Mouse (Mus musculus) adrenal gland, postnatal 14 days (tissue): ENCODE data around the gene Ddn. TPM values are rescaled to one million over a fixed set of nuclear protein-coding genes. Genes with fewer than 3 reads are reported as not detected.

Experiments used
- DNase-seq: peaks from one replicate; pipeline ENCODE4 v3.0.0; 2021; ENCODE audit warnings: mixed read lengths
- total RNA-seq: library from RNA; stranded (reverse); gene quantifications from 2 replicates; pipeline ENCODE4 v1.2.3, GENCODE M21; 2021

Gene Ddn
- total RNA-seq, 1 experiment from 2014 or later = not detected

- DNase-seq = peak; percentile 47
Measured at GRCm38 (mm10) chr15:98772511-98773211, 36.6 kb downstream of the Ddn start.

GRCm38 (mm10) chr15:98771813-98772425 is 37.4 kb downstream of the Ddn start:
- no peak for DNase-seq

- DNase-seq = no peak
Measured at GRCm38 (mm10) chr15:98768259-98768658, 41.0 kb downstream of the Ddn start.

GRCm38 (mm10) chr15:98765929-98766328 is 43.4 kb downstream of the Ddn start:
- DNase-seq = peak; percentile 52

GRCm38 (mm10) chr15:98762670-98763529 is 46.4 kb downstream of the Ddn start, which contains the start of gene Arf3:
Gene Arf3 (minus strand): TSS chr15:98763214.
- peak; percentile 98 for DNase-seq

- peak; percentile 92 for DNase-seq
Measured at GRCm38 (mm10) chr15:98762201-98762621, 47.1 kb downstream of the Ddn start.

GRCm38 (mm10) chr15:98754125-98754524 is 55.2 kb downstream of the Ddn start:
- DNase-seq = no peak

Other genes with a start within 250 kb of the Ddn start
- 57.0 and 57.3 TPM in 2 replicates for gene Ccnt1, start 238.6 kb downstream of the Ddn start, total RNA-seq
- gene 4930415O20Rik, start 238.5 kb downstream of the Ddn start, total RNA-seq = 1.1 TPM in 1 of 2 replicates, not detected in the other
- gene Adcy6, start 199.4 kb downstream of the Ddn start, total RNA-seq = 73.8 and 86.1 TPM in 2 replicates
- gene Cacnb3, start 178.7 kb downstream of the Ddn start, total RNA-seq = 12.0 and 18.2 TPM in 2 replicates
- gene Ddx23, start 146.6 kb downstream of the Ddn start, total RNA-seq = 85.2 and 87.5 TPM in 2 replicates
- gene Rnd1, start 132.0 kb downstream of the Ddn start, total RNA-seq = 2.1 and 3.6 TPM in 2 replicates
- gene Ccdc65, start 101.3 kb downstream of the Ddn start, total RNA-seq = 0.96 and 0.98 TPM in 2 replicates
- gene Fkbp11, start 81.3 kb downstream of the Ddn start, total RNA-seq = 7.2 and 7.7 TPM in 2 replicates
- gene Arf3, start 46.3 kb downstream of the Ddn start, total RNA-seq = 98.5 and 104 TPM in 2 replicates
- gene Wnt10b, start 31.3 kb downstream of the Ddn start, total RNA-seq = 0.48 and 0.79 TPM in 2 replicates
- not detected in 2 replicates for gene Wnt1, start 19.6 kb downstream of the Ddn start, total RNA-seq
- 59.1 and 62.5 TPM in 2 replicates for gene Prkag1, start 22.0 kb upstream of the Ddn start, total RNA-seq
- gene Kmt2d, start 61.7 kb upstream of the Ddn start, total RNA-seq = 64.0 and 66.6 TPM in 2 replicates
- 3.0 and 3.6 TPM in 2 replicates for gene Rhebl1, start 85.0 kb upstream of the Ddn start, total RNA-seq
- gene Dhh, start 89.0 kb upstream of the Ddn start, total RNA-seq = 1.9 and 3.5 TPM in 2 replicates
- gene Lmbr1l, start 108.7 kb upstream of the Ddn start, total RNA-seq = 21.4 and 26.3 TPM in 2 replicates
- gene Tuba1b, start 125.1 kb upstream of the Ddn start, total RNA-seq = 337 and 342 TPM in 2 replicates
- not detected in 2 replicates for gene Gm49450, start 144.1 kb upstream of the Ddn start, total RNA-seq
- 124 and 185 TPM in 2 replicates for gene Tuba1a, start 144.2 kb upstream of the Ddn start, total RNA-seq
- gene Tuba1c, start 220.4 kb upstream of the Ddn start, total RNA-seq = 200 and 223 TPM in 2 replicates
- gene Prph, start 245.7 kb upstream of the Ddn start, total RNA-seq = 6.5 and 25.2 TPM in 2 replicates